Mouse (Mus musculus) heart, embryonic 15.5 days (tissue): Measurements from ENCODE around the gene Focad. TPM values are rescaled to one million over a fixed set of nuclear protein-coding genes. Genes with fewer than 3 reads are reported as not detected.

Experiments used
- ATAC-seq: fragments of 200-750 bp; cut with Nextera tagmentation; replicated peaks from 2 replicates; pipeline ENCODE4 v1.8.0; 2017; ENCODE audit warnings: low read depth, moderate TSS enrichment; ENCODE audit not compliant: insufficient number of reproducible peaks, insufficient read depth, low FRiP score
- H3K27ac ChIP-seq: fragments of 300-500 bp; sonication (generic); 2 replicates; pipeline ENCODE4 v1.5.1; 2015; ENCODE audit warnings: mild to moderate bottlenecking, inconsistent platforms
- H3K27me3 ChIP-seq: fragments of 300-500 bp; sonication (generic); 2 replicates; pipeline ENCODE4 v1.6.1; 2015; ENCODE audit warnings: inconsistent platforms
- H3K36me3 ChIP-seq: fragments of 300-500 bp; sonication (generic); 2 replicates; pipeline ENCODE4 v1.6.1; 2015; ENCODE audit warnings: mild to moderate bottlenecking, inconsistent platforms
- H3K4me1 ChIP-seq: fragments of 300-500 bp; sonication (generic); replicated peaks from 2 replicates; pipeline ENCODE4 v1.6.1; 2015; ENCODE audit warnings: inconsistent platforms
- H3K4me2 ChIP-seq: fragments of 300-500 bp; sonication (generic); 2 replicates; pipeline ENCODE4 v1.6.1; 2015; ENCODE audit warnings: inconsistent platforms, mild to moderate bottlenecking, moderate library complexity
- H3K4me3 ChIP-seq: fragments of 300-500 bp; sonication (generic); 2 replicates; pipeline ENCODE4 v1.5.1; 2015; ENCODE audit warnings: mild to moderate bottlenecking, inconsistent platforms
- H3K9ac ChIP-seq: fragments of 300-500 bp; sonication (generic); 2 replicates; pipeline ENCODE4 v1.6.1; 2015; ENCODE audit warnings: mild to moderate bottlenecking, inconsistent platforms
- H3K9me3 ChIP-seq: fragments of 300-500 bp; sonication (generic); replicated peaks from 2 replicates; pipeline ENCODE4 v1.6.1; 2016; ENCODE audit warnings: inconsistent platforms
- WGBS: fragments of 180-500 bp; shearing (Covaris S2); methylation state at CpG from one replicate; pipeline ENCODE4 v1.1.7; 2015; ENCODE audit warnings: mixed read lengths; 5-methylcytosine and 5-hydroxymethylcytosine counted together
- polyA plus RNA-seq: library from polyadenylated mRNA; unstranded; fragments of >200 nt; fragmentation: Nextera tagmentation; extraction: Ambion mirVana; gene quantifications from 2 replicates; pipeline ENCODE4 v1.2.1, GENCODE M21; 2015

Focad gene
- polyA plus RNA-seq, 1 experiment from 2014 or later: 6.9 TPM

- WGBS: 76% methylated on average over 4 of the region's 4 CpGs
- ATAC-seq: no peak
- Histone ChIP-seq H3K36me3 (no peaks in the 10 kb centered on the region), H3K27me3 (no peaks in the 10 kb centered on the region), H3K9ac (no peak overlapping the region), H3K4me1 (peaks cover 6% of the 10 kb centered on the region; the same call in 1 of the 2 replicates), H3K9me3 (no peaks in the 10 kb centered on the region), H3K4me3 (no peak overlapping the region), H3K4me2 (no peak overlapping the region), H3K27ac (no peak overlapping the region)
These were observed 181.8 kb downstream of the Focad start for GRCm38 (mm10) chr4:88276058-88276734.

GRCm38 (mm10) chr4:88278524-88278923, 184.1 kb downstream of the Focad start:
- no peaks in the 10 kb centered on the region for H3K27me3 ChIP-seq
- no peak overlapping the region for H3K9ac ChIP-seq
- no peak overlapping the region for H3K27ac ChIP-seq
- ATAC-seq: no peak
- WGBS: 90% methylated on average over 2 of the region's 2 CpGs
- H3K4me1 ChIP-seq: peaks cover 6% of the 10 kb centered on the region; the same call in 1 of the 2 replicates
- no peaks in the 10 kb centered on the region for H3K9me3 ChIP-seq
- H3K4me3 ChIP-seq: no peak overlapping the region
- no peaks in the 10 kb centered on the region for H3K36me3 ChIP-seq
- no peak overlapping the region for H3K4me2 ChIP-seq

GRCm38 (mm10) chr4:88280536-88280935, 186.1 kb downstream of the Focad start:
- WGBS: 94% methylated on average over 2 of the region's 2 CpGs

GRCm38 (mm10) chr4:88295537-88295936, 201.1 kb downstream of the Focad start:
- Histone ChIP-seq H3K9ac (no peak overlapping the region), H3K9me3 (no peaks in the 10 kb centered on the region), H3K4me1 (peaks cover 4% of the 10 kb centered on the region; the same call in 1 of the 2 replicates), H3K36me3 (no peaks in the 10 kb centered on the region), H3K4me3 (no peak overlapping the region), H3K27ac (no peak overlapping the region), H3K4me2 (no peak overlapping the region), H3K27me3 (no peaks in the 10 kb centered on the region)
- ATAC-seq: no peak
- 50% methylated on average over 6 of the region's 6 CpGs for WGBS

More at GRCm38 (mm10) chr4:88280536-88280935, 186.1 kb downstream of the Focad start:
- Histone ChIP-seq H3K36me3 (no peaks in the 10 kb centered on the region), H3K9ac (no peak overlapping the region), H3K4me3 (no peak overlapping the region), H3K4me2 (no peak overlapping the region), H3K9me3 (no peaks in the 10 kb centered on the region), H3K27ac (no peak overlapping the region), H3K27me3 (no peaks in the 10 kb centered on the region), H3K4me1 (peaks cover 2% of the 10 kb centered on the region; the same call in 1 of the 2 replicates)
- no peak for ATAC-seq

GRCm38 (mm10) chr4:88299551-88299950, 205.1 kb downstream of the Focad start:
- H3K36me3 ChIP-seq: no peaks in the 10 kb centered on the region
- no peak overlapping the region for H3K9ac ChIP-seq
- no peaks in the 10 kb centered on the region for H3K27me3 ChIP-seq
- 78% methylated on average over 3 of the region's 3 CpGs for WGBS
- no peaks in the 10 kb centered on the region for H3K9me3 ChIP-seq
- H3K4me2 ChIP-seq: no peak overlapping the region
- no peak overlapping the region for H3K27ac ChIP-seq
- no peak for ATAC-seq
- H3K4me1 ChIP-seq: peaks cover 4% of the 10 kb centered on the region; the same call in 1 of the 2 replicates
- no peak overlapping the region for H3K4me3 ChIP-seq

- Histone ChIP-seq H3K9ac (no peak overlapping the region), H3K4me2 (no peak overlapping the region), H3K27me3 (no peaks in the 10 kb centered on the region), H3K4me3 (no peak overlapping the region), H3K27ac (no peak overlapping the region), H3K36me3 (no peaks in the 10 kb centered on the region), H3K9me3 (no peaks in the 10 kb centered on the region), H3K4me1 (no peaks in the 10 kb centered on the region)
- 75% methylated on average over 6 of the region's 6 CpGs for WGBS
- no peak for ATAC-seq
These were observed 206.6 kb downstream of the Focad start for GRCm38 (mm10) chr4:88300832-88301621.

- H3K9ac ChIP-seq: no peak overlapping the region
- no peak overlapping the region for H3K4me2 ChIP-seq
- no peaks in the 10 kb centered on the region for H3K27me3 ChIP-seq
- H3K4me3 ChIP-seq: no peak overlapping the region
- no peak overlapping the region for H3K27ac ChIP-seq
- no peaks in the 10 kb centered on the region for H3K4me1 ChIP-seq
- no peaks in the 10 kb centered on the region for H3K36me3 ChIP-seq
- H3K9me3 ChIP-seq: no peaks in the 10 kb centered on the region
- no peak for ATAC-seq
These were observed 207.9 kb downstream of the Focad start for GRCm38 (mm10) chr4:88302291-88302690.

- Histone ChIP-seq H3K4me1 (no peaks in the 10 kb centered on the region), H3K4me2 (no peak overlapping the region)
- 61% methylated on average over 3 of the region's 3 CpGs for WGBS
These were observed 213.3 kb downstream of the Focad start for GRCm38 (mm10) chr4:88307691-88308090.

GRCm38 (mm10) chr4:88308342-88309116, 214.1 kb downstream of the Focad start:
- 91% methylated on average over 10 of the region's 10 CpGs for WGBS
- Histone ChIP-seq H3K27me3 (no peaks in the 10 kb centered on the region), H3K27ac (no peak overlapping the region), H3K9ac (no peak overlapping the region), H3K36me3 (no peaks in the 10 kb centered on the region), H3K9me3 (no peaks in the 10 kb centered on the region), H3K4me1 (no peaks in the 10 kb centered on the region), H3K4me3 (no peak overlapping the region), H3K4me2 (no peak overlapping the region)
- no peak for ATAC-seq

More at GRCm38 (mm10) chr4:88307691-88308090, 213.3 kb downstream of the Focad start:
- H3K9me3 ChIP-seq: no peaks in the 10 kb centered on the region
- no peaks in the 10 kb centered on the region for H3K27me3 ChIP-seq
- no peak overlapping the region for H3K4me3 ChIP-seq
- no peak overlapping the region for H3K9ac ChIP-seq
- H3K27ac ChIP-seq: no peak overlapping the region
- H3K36me3 ChIP-seq: no peaks in the 10 kb centered on the region
- ATAC-seq: no peak

GRCm38 (mm10) chr4:88309676-88310075, 215.2 kb downstream of the Focad start:
- ATAC-seq: no peak
- Histone ChIP-seq H3K4me3 (no peak overlapping the region), H3K27me3 (no peaks in the 10 kb centered on the region), H3K27ac (no peak overlapping the region), H3K4me1 (no peaks in the 10 kb centered on the region), H3K9ac (no peak overlapping the region), H3K36me3 (no peaks in the 10 kb centered on the region), H3K4me2 (no peak overlapping the region), H3K9me3 (no peaks in the 10 kb centered on the region)
- 40% methylated on average over 2 of the region's 2 CpGs for WGBS

- no peak overlapping the region for H3K27ac ChIP-seq
- no peak overlapping the region for H3K9ac ChIP-seq
- ATAC-seq: no peak
- no peaks in the 10 kb centered on the region for H3K27me3 ChIP-seq
- H3K9me3 ChIP-seq: no peaks in the 10 kb centered on the region
- H3K4me3 ChIP-seq: no peak overlapping the region
- H3K4me2 ChIP-seq: no peak overlapping the region
- H3K36me3 ChIP-seq: no peaks in the 10 kb centered on the region
- 74% methylated on average over 3 of the region's 3 CpGs for WGBS
- H3K4me1 ChIP-seq: no peaks in the 10 kb centered on the region
These were observed 220.5 kb downstream of the Focad start for GRCm38 (mm10) chr4:88314898-88315297.
